8 mouse cellular contexts compared by ENCODE assay signal in the genomic region with DNA sequence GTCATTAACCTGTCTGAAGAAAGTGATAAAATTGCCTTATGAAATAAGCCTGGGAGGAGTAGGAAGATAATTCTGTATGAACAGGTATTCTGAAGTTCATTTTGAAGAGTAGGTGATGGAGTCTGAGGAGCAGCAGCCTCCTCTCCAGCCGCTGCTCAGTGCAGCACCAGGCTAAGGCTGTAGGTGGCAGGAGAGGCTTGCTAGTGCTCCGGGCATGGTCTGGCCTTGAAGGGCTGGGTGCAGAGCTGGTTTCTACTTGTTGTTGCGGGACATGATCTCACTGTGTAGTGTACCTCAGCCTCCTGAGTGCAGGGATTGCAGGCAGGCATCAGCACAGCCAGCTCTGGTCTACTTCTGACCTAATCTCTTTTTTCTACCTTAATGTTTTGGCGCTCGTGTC. TPM values are rescaled to one million over a fixed set of nuclear protein-coding genes. Genes with fewer than 3 reads are reported as not detected.
DNase-seq lines count a peak whose midpoint lies in the region; ATAC-seq and TF ChIP-seq lines count a peak whose summit lies in the region.

No protein-coding gene starts in this region.

- H3K4me2 ChIP-seq in embryonic facial prominence, embryonic 13.5 days = no peak overlapping the region
- H3K4me2 ChIP-seq in kidney, embryonic 14.5 days (replicated peaks; ENCODE audit: low read depth, low read length) = no peak overlapping the region
- H3K4me2 ChIP-seq in midbrain, postnatal 0 days (ENCODE audit: low read depth, low read length, poor library complexity, severe bottlenecking) = no peak overlapping the region
- no peak overlapping the region for H3K4me2 ChIP-seq in stomach, embryonic 16.5 days (ENCODE audit: low read depth, low read length)

- H3K9ac ChIP-seq in embryonic facial prominence, embryonic 13.5 days = no peak overlapping the region
- no peak overlapping the region for H3K9ac ChIP-seq in kidney, embryonic 14.5 days (ENCODE audit: low read depth, low read length)
- no peak overlapping the region for H3K9ac ChIP-seq in midbrain, postnatal 0 days (replicated peaks; ENCODE audit: low read length, poor library complexity, severe bottlenecking)
- no peak overlapping the region for H3K9ac ChIP-seq in stomach, embryonic 16.5 days (ENCODE audit: low read length)

- H3K36me3 ChIP-seq in embryonic facial prominence, embryonic 13.5 days = peaks cover 75% of the 10 kb centered on the region
- peaks cover 66% of the 10 kb centered on the region for H3K36me3 ChIP-seq in heart, embryonic 10.5 days
- H3K36me3 ChIP-seq in kidney, embryonic 14.5 days (ENCODE audit: control insufficient read depth, insufficient read depth, low read length) = peaks cover 65% of the 10 kb centered on the region
- peaks cover 50% of the 10 kb centered on the region for H3K36me3 ChIP-seq in midbrain, postnatal 0 days (ENCODE audit: insufficient read depth, low read length)
- peaks cover 21% of the 10 kb centered on the region for H3K36me3 ChIP-seq in stomach, embryonic 16.5 days (ENCODE audit: control insufficient read depth, insufficient read depth, low read length)

- no peaks in the 10 kb centered on the region for H3K9me3 ChIP-seq in embryonic facial prominence, embryonic 13.5 days
- no peaks in the 10 kb centered on the region for H3K9me3 ChIP-seq in heart, embryonic 10.5 days
- H3K9me3 ChIP-seq in kidney, embryonic 14.5 days (ENCODE audit: control insufficient read depth, low read length) = no peaks in the 10 kb centered on the region
- no peaks in the 10 kb centered on the region for H3K9me3 ChIP-seq in midbrain, postnatal 0 days (ENCODE audit: low read length)
- no peaks in the 10 kb centered on the region for H3K9me3 ChIP-seq in stomach, embryonic 16.5 days (replicated peaks; ENCODE audit: control insufficient read depth, low read length)

- 75% methylated on average over 5 of the region's 5 CpGs for WGBS in embryonic facial prominence, embryonic 13.5 days
- WGBS in heart, embryonic 10.5 days = 66% methylated on average over 5 of the region's 5 CpGs
- 71% methylated on average over 5 of the region's 5 CpGs for WGBS in kidney, embryonic 14.5 days
- 73% methylated on average over 5 of the region's 5 CpGs for WGBS in midbrain, postnatal 0 days
- 67% methylated on average over 5 of the region's 5 CpGs for WGBS in stomach, embryonic 16.5 days

- ATAC-seq in embryonic facial prominence, embryonic 13.5 days (ENCODE audit: insufficient number of reproducible peaks, insufficient read depth, low FRiP score, low TSS enrichment, low read depth) = peak; percentile 56; the same call in 1 of the 2 replicates
- ATAC-seq in kidney, embryonic 14.5 days (ENCODE audit: low FRiP score, low TSS enrichment) = peak; percentile 87; the same call in 1 of the 2 replicates
- peak; percentile 88 for ATAC-seq in midbrain, postnatal 0 days (ENCODE audit: low FRiP score)
- peak; percentile 85 for ATAC-seq in stomach, embryonic 16.5 days (ENCODE audit: insufficient read depth, low FRiP score)

- TF ChIP-seq CTCF in midbrain, postnatal 0 days (IDR thresholded peaks at IDR 0.05) = peak; percentile 79

- DNase-seq in 3T3-L1 (ENCODE audit: low read depth, low spot score) = peak; percentile 68
- DNase-seq in R1 (ENCODE audit: low read depth, low spot score) = peak; percentile 66
- peak; percentile 80 for DNase-seq in heart, embryonic 10.5 days (ENCODE audit: low spot score)
- DNase-seq in liver = peak; percentile 54
- peak; percentile 50 for DNase-seq in midbrain, postnatal 0 days (ENCODE audit: low spot score)

- H3K4me1 ChIP-seq in embryonic facial prominence, embryonic 13.5 days = no peaks in the 10 kb centered on the region
- no peaks in the 10 kb centered on the region for H3K4me1 ChIP-seq in heart, embryonic 10.5 days
- no peaks in the 10 kb centered on the region for H3K4me1 ChIP-seq in kidney, embryonic 14.5 days (ENCODE audit: control insufficient read depth, insufficient read depth, low read length)
- no peaks in the 10 kb centered on the region for H3K4me1 ChIP-seq in midbrain, postnatal 0 days (ENCODE audit: insufficient read depth, low read length)
- no peaks in the 10 kb centered on the region for H3K4me1 ChIP-seq in stomach, embryonic 16.5 days (ENCODE audit: control insufficient read depth, insufficient read depth, low read length)

- no peaks in the 10 kb centered on the region for H3K27me3 ChIP-seq in embryonic facial prominence, embryonic 13.5 days
- no peaks in the 10 kb centered on the region for H3K27me3 ChIP-seq in heart, embryonic 10.5 days (ENCODE audit: insufficient read depth, poor library complexity, severe bottlenecking)
- no peaks in the 10 kb centered on the region for H3K27me3 ChIP-seq in kidney, embryonic 14.5 days (ENCODE audit: control insufficient read depth, insufficient read depth, low read length)
- no peaks in the 10 kb centered on the region for H3K27me3 ChIP-seq in midbrain, postnatal 0 days (ENCODE audit: insufficient read depth, low read length)
- no peaks in the 10 kb centered on the region for H3K27me3 ChIP-seq in stomach, embryonic 16.5 days (ENCODE audit: control insufficient read depth, insufficient read depth, low read length)

- no peak overlapping the region for H3K27ac ChIP-seq in embryonic facial prominence, embryonic 13.5 days
- H3K27ac ChIP-seq in heart, embryonic 10.5 days = no peak overlapping the region
- H3K27ac ChIP-seq in kidney, embryonic 14.5 days (ENCODE audit: low read depth, low read length) = no peak overlapping the region
- H3K27ac ChIP-seq in midbrain, postnatal 0 days (ENCODE audit: low read depth, low read length) = no peak overlapping the region
- H3K27ac ChIP-seq in stomach, embryonic 16.5 days (ENCODE audit: low read length) = no peak overlapping the region

- no peak overlapping the region for H3K4me3 ChIP-seq in embryonic facial prominence, embryonic 13.5 days
- H3K4me3 ChIP-seq in heart, embryonic 10.5 days = no peak overlapping the region
- H3K4me3 ChIP-seq in kidney, embryonic 14.5 days (ENCODE audit: low read length) = no peak overlapping the region
- no peak overlapping the region for H3K4me3 ChIP-seq in midbrain, postnatal 0 days (ENCODE audit: low read depth, low read length)
- H3K4me3 ChIP-seq in stomach, embryonic 16.5 days (replicated peaks; ENCODE audit: low read length) = no peak overlapping the region

RNA-seq across cellular contexts. Expression of a gene that starts 18.7 kb away (rescaled TPM):
- 27.7 and 28.7 TPM in 2 replicates for polyA plus RNA-seq in embryonic facial prominence, embryonic 13.5 days (2015; fragmentation: Nextera tagmentation; extraction: Ambion mirVana)
- polyA plus RNA-seq in heart, embryonic 10.5 days (2016; fragmentation: Nextera tagmentation; extraction: Ambion mirVana) = 20.0 and 25.6 TPM in 2 replicates
- 22.0 and 31.0 TPM in 2 replicates for polyA plus RNA-seq in kidney, embryonic 14.5 days (2014; fragmentation: Nextera tagmentation; extraction: Ambion mirVana)
- 6.5 and 10.0 TPM in 2 replicates for total RNA-seq in midbrain, postnatal 0 days (2014; rRNA removed)
- polyA plus RNA-seq in midbrain, postnatal 0 days (2015; fragmentation: Nextera tagmentation; extraction: Ambion mirVana) = 11.8 and 13.6 TPM in 2 replicates
- 17.0 and 18.3 TPM in 2 replicates for polyA plus RNA-seq in stomach, embryonic 16.5 days (2015; fragmentation: Nextera tagmentation; extraction: Ambion mirVana)

RNA-seq across cellular contexts. Expression of a gene that starts 37.8 kb away (rescaled TPM):
- 0.94 and 1.6 TPM in 2 replicates for polyA plus RNA-seq in embryonic facial prominence, embryonic 13.5 days (2015; fragmentation: Nextera tagmentation; extraction: Ambion mirVana)
- 0.43 and 0.69 TPM in 2 replicates for polyA plus RNA-seq in heart, embryonic 10.5 days (2016; fragmentation: Nextera tagmentation; extraction: Ambion mirVana)
- polyA plus RNA-seq in kidney, embryonic 14.5 days (2014; fragmentation: Nextera tagmentation; extraction: Ambion mirVana) = 0.53 and 1.0 TPM in 2 replicates
- total RNA-seq in midbrain, postnatal 0 days (2014; rRNA removed) = 1.6 and 1.9 TPM in 2 replicates
- polyA plus RNA-seq in midbrain, postnatal 0 days (2015; fragmentation: Nextera tagmentation; extraction: Ambion mirVana) = 1.8 and 2.0 TPM in 2 replicates
- polyA plus RNA-seq in stomach, embryonic 16.5 days (2015; fragmentation: Nextera tagmentation; extraction: Ambion mirVana) = 0.88 and 1.4 TPM in 2 replicates
